Mouse (Mus musculus) brown adipose tissue, adult 24 weeks (tissue): ENCODE results near the gene B230219D22Rik. TPM values are rescaled to one million over a fixed set of nuclear protein-coding genes. Genes with fewer than 3 reads are reported as not detected.
A peak's percentile ranks its signal among the peaks of the same experiment; 100 is the strongest.
"Not testable (repeated sequence)": the region's sequence is repeated elsewhere in the genome, so short reads cannot be mapped to it uniquely, and the experiment has no call there.

Experiments
- H3K27ac ChIP-seq: fragments of 200-500 bp; replicated peaks from 2 replicates; pipeline ENCODE4 v1.5.1; 2012; ENCODE audit warnings: low read depth, mild to moderate bottlenecking, low read length
- H3K4me1 ChIP-seq: fragments of 200-500 bp; 2 replicates; pipeline ENCODE4 v1.6.1; 2012; ENCODE audit warnings: low read length, mixed read lengths; ENCODE audit not compliant: control insufficient read depth, insufficient read depth, insufficient read length
- H3K4me3 ChIP-seq: fragments of 200-500 bp; 2 replicates; pipeline ENCODE4 v1.5.1; 2012; ENCODE audit warnings: low read depth, mild to moderate bottlenecking, low read length, moderate library complexity; ENCODE audit not compliant: insufficient read depth
- polyA plus RNA-seq: library from polyadenylated mRNA; stranded (reverse); fragments of >200 nt; gene quantifications from 2 replicates; pipeline ENCODE4 v1.2.4, GENCODE M21; 2012; ENCODE audit not compliant: missing spikeins, insufficient read depth, insufficient read length

The B230219D22Rik gene
- 23.8 and 27.0 TPM in 2 replicates for polyA plus RNA-seq

- Histone ChIP-seq H3K4me3 (peak within 1 kb of the TSS; percentile 99), H3K27ac (peak within 1 kb of the TSS; percentile 77), H3K4me1 (peaks cover 7% of the 10 kb centered on the region)
Observed at GRCm38 (mm10) chr13:55692535-55693242, at the start of gene B230219D22Rik. TSS of gene B230219D22Rik (plus strand) at chr13:55693124.

GRCm38 (mm10) chr13:55644525-55644924 lies 48.4 kb upstream of the B230219D22Rik start:
- Histone ChIP-seq H3K4me3 (no peak overlapping the region), H3K4me1 (no peaks in the 10 kb centered on the region), H3K27ac (no peak overlapping the region)

- Histone ChIP-seq H3K4me3 (no peak overlapping the region), H3K27ac (no peak overlapping the region), H3K4me1 (no peaks in the 10 kb centered on the region)
Observed at GRCm38 (mm10) chr13:55650098-55650497, 42.8 kb upstream of the B230219D22Rik start.

GRCm38 (mm10) chr13:55650980-55651379 lies 41.9 kb upstream of the B230219D22Rik start:
- Histone ChIP-seq H3K4me1 (no peaks in the 10 kb centered on the region), H3K27ac (no peak overlapping the region), H3K4me3 (no peak overlapping the region)

GRCm38 (mm10) chr13:55668550-55668949 lies 24.4 kb upstream of the B230219D22Rik start:
- H3K4me3 ChIP-seq: no peak overlapping the region
- H3K27ac ChIP-seq: no peak overlapping the region
- no peaks in the 10 kb centered on the region for H3K4me1 ChIP-seq

- Histone ChIP-seq H3K27ac (no peak overlapping the region), H3K4me3 (no peak overlapping the region), H3K4me1 (no peaks in the 10 kb centered on the region)
Observed at GRCm38 (mm10) chr13:55672711-55673110, 20.2 kb upstream of the B230219D22Rik start.

- no peak overlapping the region for H3K27ac ChIP-seq
- no peak overlapping the region for H3K4me3 ChIP-seq
- H3K4me1 ChIP-seq: no peaks in the 10 kb centered on the region
Observed at GRCm38 (mm10) chr13:55677364-55677763, 15.6 kb upstream of the B230219D22Rik start.

GRCm38 (mm10) chr13:55682201-55682600 lies 10.7 kb upstream of the B230219D22Rik start:
- Histone ChIP-seq H3K4me3 (no peak overlapping the region), H3K27ac (no peak overlapping the region), H3K4me1 (no peaks in the 10 kb centered on the region)

- no peak overlapping the region for H3K4me3 ChIP-seq
- no peaks in the 10 kb centered on the region for H3K4me1 ChIP-seq
- no peak overlapping the region for H3K27ac ChIP-seq
Observed at GRCm38 (mm10) chr13:55683581-55683980, 9.3 kb upstream of the B230219D22Rik start.

- no peak overlapping the region for H3K27ac ChIP-seq
- no peak overlapping the region for H3K4me3 ChIP-seq
- H3K4me1 ChIP-seq: no peaks in the 10 kb centered on the region
Observed at GRCm38 (mm10) chr13:55686107-55686633, 6.8 kb upstream of the B230219D22Rik start.

GRCm38 (mm10) chr13:55687927-55688602 lies 4.9 kb upstream of the B230219D22Rik start:
- H3K4me3 ChIP-seq: no peak overlapping the region
- no peaks in the 10 kb centered on the region for H3K4me1 ChIP-seq
- no peak overlapping the region for H3K27ac ChIP-seq

GRCm38 (mm10) chr13:55693243-55693721 lies 358 bp downstream of the B230219D22Rik start:
- H3K27ac ChIP-seq: peak overlapping the region; percentile 77
- peaks cover 7% of the 10 kb centered on the region for H3K4me1 ChIP-seq
- peak overlapping the region; percentile 99 for H3K4me3 ChIP-seq

- H3K27ac ChIP-seq: no peak overlapping the region
- peaks cover 7% of the 10 kb centered on the region for H3K4me1 ChIP-seq
- peak overlapping the region; percentile 99 for H3K4me3 ChIP-seq
Observed at GRCm38 (mm10) chr13:55694110-55694509, 1.2 kb downstream of the B230219D22Rik start.

- H3K4me3 ChIP-seq, H3K4me1 ChIP-seq, H3K27ac ChIP-seq: not testable (repeated sequence)
Observed at GRCm38 (mm10) chr13:55695989-55696388, 3.1 kb downstream of the B230219D22Rik start.

- no peak overlapping the region for H3K4me3 ChIP-seq
- H3K4me1 ChIP-seq: no peaks in the 10 kb centered on the region
- H3K27ac ChIP-seq: no peak overlapping the region
Observed at GRCm38 (mm10) chr13:55704301-55704700, 11.4 kb downstream of the B230219D22Rik start.
